9 mouse cellular contexts compared by ENCODE assay signal in genomic region chrX:136270393-136271111, GRCm38 (mm10). TPM values are rescaled to one million over a fixed set of nuclear protein-coding genes. Genes with fewer than 3 reads are reported as not detected.
A peak's percentile ranks its signal among the peaks of the same experiment; 100 is the strongest.
DNase-seq lines count a peak whose midpoint lies in the region; ATAC-seq and TF ChIP-seq lines count a peak whose summit lies in the region.
"Not testable (repeated sequence)": the region's sequence is repeated elsewhere in the genome, so short reads cannot be mapped to it uniquely, and the experiment has no call there.
"Had no signal": no experiment of that assay in that cellular context is flagged by ENCODE, and none has a peak within 500 bp of the region (broad histone marks: within the 10 kb centered on the region; RNA-seq: fewer than 3 reads in every experiment).

No protein-coding gene starts in this region.

- TF ChIP-seq EP300 in MEL (IDR thresholded peaks at IDR 0.05; ENCODE audit: low read depth in 1 of 2, low read length in 2 of 2), result not testable (repeated sequence)

- H3K27ac ChIP-seq in MEL (ENCODE audit: control insufficient read depth, low read depth, low read length); lung, embryonic 16.5 days (ENCODE audit: low read length): not testable (repeated sequence)
- H3K27ac ChIP-seq in forebrain, embryonic 13.5 days, result peak overlapping the region; percentile 70
- H3K27ac ChIP-seq in hindbrain, embryonic 12.5 days, result peak overlapping the region; percentile 68
- H3K27ac ChIP-seq in neural tube, embryonic 14.5 days (ENCODE audit: low read depth, low read length), result peak overlapping the region; percentile 62; the same call in 1 of the 2 replicates

- H3K4me3 ChIP-seq in MEL (ENCODE audit: control insufficient read depth in 1 of 2, insufficient read depth in 1 of 2, low read depth in 2 of 2, low read length in 2 of 2), result peak overlapping the region; percentile 48 to 52; a peak in 3 of 4 replicates
- peak overlapping the region; percentile 44 for H3K4me3 ChIP-seq in forebrain, embryonic 13.5 days
- H3K4me3 ChIP-seq in hindbrain, embryonic 12.5 days, result peak overlapping the region; percentile 41
- H3K4me3 ChIP-seq in lung, embryonic 16.5 days (ENCODE audit: low read length), result peak overlapping the region; percentile 50
- peak overlapping the region; percentile 34 for H3K4me3 ChIP-seq in neural tube, embryonic 14.5 days (ENCODE audit: low read depth, low read length)

- H3K4me2 ChIP-seq in forebrain, embryonic 13.5 days, result peak overlapping the region; percentile 58
- H3K4me2 ChIP-seq in hindbrain, embryonic 12.5 days (replicated peaks), result peak overlapping the region; percentile 53
- peak overlapping the region; percentile 47 for H3K4me2 ChIP-seq in lung, embryonic 16.5 days (ENCODE audit: low read depth, low read length)
- H3K4me2 ChIP-seq in neural tube, embryonic 14.5 days (ENCODE audit: low read depth, low read length), result peak overlapping the region; percentile 50

- peaks cover 0 to 11% of the 10 kb centered on the region in 2 experiments; a peak in 1 of 4 replicates for H3K4me1 ChIP-seq in MEL (ENCODE audit: control insufficient read depth in 1 of 2, insufficient read depth in 2 of 2, low read length in 2 of 2)
- H3K4me1 ChIP-seq in forebrain, embryonic 13.5 days, result peaks cover 14% of the 10 kb centered on the region
- H3K4me1 ChIP-seq in hindbrain, embryonic 12.5 days; lung, embryonic 16.5 days (replicated peaks; ENCODE audit: control insufficient read depth, insufficient read depth, low read length); neural tube, embryonic 14.5 days (ENCODE audit: control insufficient read depth, insufficient read depth, low read length): not testable (repeated sequence)

- H3K79me2 ChIP-seq in MEL (ENCODE audit: control insufficient read depth, insufficient read depth, low read length, poor library complexity), result not testable (repeated sequence)

- TF ChIP-seq CTCF in MEL (IDR thresholded peaks at IDR 0.05 in 2 of 3, conservative IDR thresholded peaks at IDR 0.05 in 1 of 3; ENCODE audit: control insufficient read depth in 1 of 3, insufficient read depth in 1 of 3, low read depth in 2 of 3, low read length in 3 of 3, poor library complexity in 1 of 3, severe bottlenecking in 1 of 3), result not testable (repeated sequence)

- H3K9me3 ChIP-seq in MEL (replicated peaks; ENCODE audit: insufficient read depth, low read length); forebrain, embryonic 13.5 days (replicated peaks); hindbrain, embryonic 12.5 days (replicated peaks); lung, embryonic 16.5 days (ENCODE audit: control insufficient read depth, low read length); neural tube, embryonic 14.5 days (ENCODE audit: control insufficient read depth, low read length): not testable (repeated sequence)

- H3K36me3 ChIP-seq in MEL (ENCODE audit: control insufficient read depth in 1 of 2, insufficient read depth in 2 of 2, low read length in 2 of 2); forebrain, embryonic 13.5 days (ENCODE audit: poor library complexity, severe bottlenecking); hindbrain, embryonic 12.5 days; lung, embryonic 16.5 days (ENCODE audit: control insufficient read depth, insufficient read depth, low read length); neural tube, embryonic 14.5 days (ENCODE audit: control insufficient read depth, insufficient read depth, low read length): not testable (repeated sequence)

- ATAC-seq in forebrain, embryonic 13.5 days, result peak; percentile 56
- peak; percentile 80 for ATAC-seq in hindbrain, embryonic 12.5 days (ENCODE audit: low FRiP score)
- ATAC-seq in lung, embryonic 16.5 days (ENCODE audit: low read depth), result peak; percentile 54
- peak; percentile 83 for ATAC-seq in neural tube, embryonic 14.5 days (ENCODE audit: low read depth)

- WGBS in forebrain, embryonic 13.5 days, result 11% methylated on average over 1 of the region's 60 CpGs
- 42% methylated on average over 18 of the region's 60 CpGs for WGBS in hindbrain, embryonic 12.5 days
- 22% methylated on average over 11 of the region's 60 CpGs for WGBS in lung, embryonic 16.5 days
- WGBS in neural tube, embryonic 14.5 days, result 26% methylated on average over 14 of the region's 60 CpGs

- not testable (repeated sequence) for H3K27me3 ChIP-seq in MEL (ENCODE audit: control insufficient read depth in 1 of 2, insufficient read depth in 2 of 2, low read length in 2 of 2); forebrain, embryonic 13.5 days; hindbrain, embryonic 12.5 days; lung, embryonic 16.5 days (ENCODE audit: control insufficient read depth, insufficient read depth, low read depth, low read length); neural tube, embryonic 14.5 days (ENCODE audit: control insufficient read depth, insufficient read depth, low read length)

- TF ChIP-seq RAD21 in MEL (IDR thresholded peaks at IDR 0.05; ENCODE audit: low read depth, low read length), result not testable (repeated sequence)

- peak overlapping the region; percentile 49; the same call in 1 of the 2 replicates for H3K9ac ChIP-seq in MEL (ENCODE audit: control insufficient read depth, low read depth, low read length, poor library complexity, severe bottlenecking)
- H3K9ac ChIP-seq in forebrain, embryonic 13.5 days, result peak overlapping the region; percentile 61
- H3K9ac ChIP-seq in hindbrain, embryonic 12.5 days, result peak overlapping the region; percentile 74
- H3K9ac ChIP-seq in lung, embryonic 16.5 days (ENCODE audit: low read length), result peak overlapping the region; percentile 62
- 0 out of 2 replicates have a peak overlapping the region, but pooled peaks have one; percentile 42 for H3K9ac ChIP-seq in neural tube, embryonic 14.5 days (replicated peaks; ENCODE audit: low read depth, low read length)

- peak; percentile 24 for DNase-seq in MEL (ENCODE audit: low read depth, low spot score)
- peak; percentile 27 to 67 for DNase-seq in cerebellum, postnatal 14 days
- DNase-seq in layer of hippocampus, postnatal 14 days (ENCODE audit: low spot score in 2 of 2), result peak; percentile 16 to 29
- peak; percentile 34 for DNase-seq in yolk sac, embryonic 10.5 days (ENCODE audit: low spot score)

- TF ChIP-seq POLR2A in MEL (IDR thresholded peaks at IDR 0.05; ENCODE audit: control insufficient read depth in 1 of 2, insufficient read depth in 1 of 2, low read depth in 1 of 2, low read length in 2 of 2, poor library complexity in 1 of 2), result not testable (repeated sequence)

RNA-seq across cellular contexts. Expression of gene Bex3, which starts 0.5 kb away (rescaled TPM):
- 153 and 164 TPM in 2 replicates for total RNA-seq in MEL (2012; rRNA removed)
- 100 to 1,000 TPM in 1 of 2 experiments, not detected in 1; 326 TPM for polyA plus RNA-seq in MEL (2012; ENCODE audit: insufficient read depth in 1 of 2, insufficient read length in 2 of 2, low read depth in 1 of 2, low replicate concordance in 2 of 2, missing spikeins in 1 of 2)
- polyA plus RNA-seq in forebrain, embryonic 13.5 days (2015; fragmentation: Nextera tagmentation; extraction: Ambion mirVana), result 649 and 658 TPM in 2 replicates
- polyA plus RNA-seq in hindbrain, embryonic 12.5 days (2016; fragmentation: Nextera tagmentation; extraction: Ambion mirVana), result 656 and 680 TPM in 2 replicates
- 100 to 1,000 TPM; 355 to 394 TPM for total RNA-seq in layer of hippocampus, postnatal 14 days (2021)
- 412 and 444 TPM in 2 replicates for polyA plus RNA-seq in lung, embryonic 16.5 days (2015; fragmentation: Nextera tagmentation; extraction: Ambion mirVana)
- 770 and 849 TPM in 2 replicates for polyA plus RNA-seq in neural tube, embryonic 14.5 days (2014; fragmentation: Nextera tagmentation; extraction: Ambion mirVana)

RNA-seq across cellular contexts. Expression of gene Tceal9, which starts 25.7 kb away (rescaled TPM):
- 68.1 and 75.2 TPM in 2 replicates for total RNA-seq in MEL (2012; rRNA removed)
- 100 to 1,000 TPM in 1 of 2 experiments, not detected in 1; 113 TPM for polyA plus RNA-seq in MEL (2012; ENCODE audit: insufficient read depth in 1 of 2, insufficient read length in 2 of 2, low read depth in 1 of 2, low replicate concordance in 2 of 2, missing spikeins in 1 of 2)
- 385 and 419 TPM in 2 replicates for polyA plus RNA-seq in forebrain, embryonic 13.5 days (2015; fragmentation: Nextera tagmentation; extraction: Ambion mirVana)
- 411 and 443 TPM in 2 replicates for polyA plus RNA-seq in hindbrain, embryonic 12.5 days (2016; fragmentation: Nextera tagmentation; extraction: Ambion mirVana)
- 10 to 100 TPM; 79.9 to 86.3 TPM for total RNA-seq in layer of hippocampus, postnatal 14 days (2021)
- 634 and 677 TPM in 2 replicates for polyA plus RNA-seq in lung, embryonic 16.5 days (2015; fragmentation: Nextera tagmentation; extraction: Ambion mirVana)
- 268 and 285 TPM in 2 replicates for polyA plus RNA-seq in neural tube, embryonic 14.5 days (2014; fragmentation: Nextera tagmentation; extraction: Ambion mirVana)

RNA-seq across cellular contexts. Expression of gene Bex1, which starts 55.2 kb away (rescaled TPM):
- 0.27 and 0.49 TPM in 2 replicates for total RNA-seq in MEL (2012; rRNA removed)
- polyA plus RNA-seq in MEL (2012; ENCODE audit: insufficient read depth in 1 of 2, insufficient read length in 2 of 2, low read depth in 1 of 2, low replicate concordance in 2 of 2, missing spikeins in 1 of 2), result under 1 TPM in 1 of 2 experiments, not detected in 1; 0.86 TPM
- 177 and 185 TPM in 2 replicates for polyA plus RNA-seq in forebrain, embryonic 13.5 days (2015; fragmentation: Nextera tagmentation; extraction: Ambion mirVana)
- polyA plus RNA-seq in hindbrain, embryonic 12.5 days (2016; fragmentation: Nextera tagmentation; extraction: Ambion mirVana), result 100 TPM in 2 replicates
- 10 to 100 TPM; 75.5 to 80.4 TPM for total RNA-seq in layer of hippocampus, postnatal 14 days (2021)
- polyA plus RNA-seq in lung, embryonic 16.5 days (2015; fragmentation: Nextera tagmentation; extraction: Ambion mirVana), result 79.2 and 82.0 TPM in 2 replicates
- 220 and 263 TPM in 2 replicates for polyA plus RNA-seq in neural tube, embryonic 14.5 days (2014; fragmentation: Nextera tagmentation; extraction: Ambion mirVana)
- total RNA-seq: neutrophil, adult 5-6 weeks had no signal

RNA-seq across cellular contexts. Expression of gene Tceal7, which starts 56.0 kb away (rescaled TPM):
- total RNA-seq in MEL (2012; rRNA removed), result not detected in 2 replicates
- 1 to 10 TPM in 1 of 2 experiments, not detected in 1; 1.0 TPM for polyA plus RNA-seq in MEL (2012; ENCODE audit: insufficient read depth in 1 of 2, insufficient read length in 2 of 2, low read depth in 1 of 2, low replicate concordance in 2 of 2, missing spikeins in 1 of 2)
- polyA plus RNA-seq in forebrain, embryonic 13.5 days (2015; fragmentation: Nextera tagmentation; extraction: Ambion mirVana), result 1.3 and 1.5 TPM in 2 replicates
- polyA plus RNA-seq in hindbrain, embryonic 12.5 days (2016; fragmentation: Nextera tagmentation; extraction: Ambion mirVana), result 2.1 and 7.2 TPM in 2 replicates
- 1 to 10 TPM in 1 of 2 experiments, under 1 TPM in 1; 0.95 to 1.7 TPM for total RNA-seq in layer of hippocampus, postnatal 14 days (2021)
- 7.4 and 21.7 TPM in 2 replicates for polyA plus RNA-seq in lung, embryonic 16.5 days (2015; fragmentation: Nextera tagmentation; extraction: Ambion mirVana)
- polyA plus RNA-seq in neural tube, embryonic 14.5 days (2014; fragmentation: Nextera tagmentation; extraction: Ambion mirVana), result 2.3 and 4.6 TPM in 2 replicates
- total RNA-seq: neutrophil, adult 5-6 weeks had no signal

Comparison
In these comparisons a context has a peak if more than half of its experiments do, and no peak if none do; other contexts are left out.
1. RNA of gene Bex1, which starts 55.2 kb away (polyA plus RNA-seq): 220 to 263 TPM in neural tube, embryonic 14.5 days, 177 to 185 TPM in forebrain, embryonic 13.5 days, 100 TPM in hindbrain, embryonic 12.5 days and 79.2 to 82.0 TPM in lung, embryonic 16.5 days; 0.86 TPM in MEL; every median in the first group is over 10 times any median in the second.
2. Peak in every context shown above with its lines, with median percentiles within 50 percentile points of each other: DNase-seq, H3K4me3 ChIP-seq, H3K9ac ChIP-seq, ATAC-seq and H3K4me2 ChIP-seq.